Mouse (Mus musculus) bone marrow, adult 2 months (tissue): Measurements from ENCODE around the gene Itpripl1.

Experiments
- CTCF ChIP-seq: fragments of 200-500 bp; IDR thresholded peaks from 2 replicates; pipeline ENCODE4 v1.5.1; 2011; ENCODE audit warnings: low read length, control low read depth; ENCODE audit not compliant: control insufficient read depth, insufficient read depth
- POLR2A ChIP-seq: fragments of 200-500 bp; IDR thresholded peaks from 2 replicates; pipeline ENCODE4 v1.6.1; 2011; ENCODE audit warnings: low read depth, mild to moderate bottlenecking, control low read depth, low read length, borderline replicate concordance; ENCODE audit not compliant: control insufficient read depth

- TF ChIP-seq CTCF = no peak
- TF ChIP-seq POLR2A = no peak
These were observed 5.3 kb downstream of the Itpripl1 start for GRCm38 (mm10) chr2:127137838-127138420.
